Mouse (Mus musculus): ENCODE measurements at regions not wholly inside any gene's neighbourhood (a gene's known extent, or its start where the extent isn't known, plus 50 kb on each side); places are given as distances from the start of the nearest gene placed in this dataset.
A peak's percentile ranks its signal among the peaks of the same experiment; 100 is the strongest.

DNA sequence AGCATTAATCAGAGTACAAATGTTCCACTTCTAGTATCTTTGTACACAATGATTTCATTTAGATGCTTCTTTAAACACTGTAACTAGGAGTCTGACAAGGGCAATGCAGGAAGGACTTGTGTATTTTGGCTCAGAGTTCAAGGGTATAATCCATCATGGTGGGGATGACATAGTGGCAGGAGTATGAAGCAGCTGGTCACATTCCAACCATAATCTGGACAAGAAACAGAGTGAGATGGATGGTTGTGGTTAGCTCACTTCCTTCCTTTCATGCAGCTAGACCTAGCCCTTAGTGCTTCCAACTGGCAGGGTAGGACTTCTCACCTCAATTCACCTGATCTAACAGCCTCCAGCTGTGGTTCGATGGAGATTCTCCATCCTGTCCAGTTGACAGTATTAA lies 1645.2 kb upstream of the Cntnap5a start:
- TF ChIP-seq CTCF (IDR thresholded peaks at IDR 0.05; ENCODE audit: borderline replicate concordance, insufficient read depth, low read length) (no peak), POLR2A (IDR thresholded peaks at IDR 0.05; ENCODE audit: low read depth, low read length) (no peak)
- Histone ChIP-seq H3K4me3 (ENCODE audit: insufficient read depth, low read length) (no peak overlapping the region), H3K27ac (ENCODE audit: insufficient read depth, low read length) (peak overlapping the region; percentile 13; the same call in 1 of the 2 replicates), H3K4me1 (ENCODE audit: control insufficient read depth, insufficient read depth, low read length) (no peaks in the 10 kb centered on the region; the same call in 1 of the 2 replicates)

DNA sequence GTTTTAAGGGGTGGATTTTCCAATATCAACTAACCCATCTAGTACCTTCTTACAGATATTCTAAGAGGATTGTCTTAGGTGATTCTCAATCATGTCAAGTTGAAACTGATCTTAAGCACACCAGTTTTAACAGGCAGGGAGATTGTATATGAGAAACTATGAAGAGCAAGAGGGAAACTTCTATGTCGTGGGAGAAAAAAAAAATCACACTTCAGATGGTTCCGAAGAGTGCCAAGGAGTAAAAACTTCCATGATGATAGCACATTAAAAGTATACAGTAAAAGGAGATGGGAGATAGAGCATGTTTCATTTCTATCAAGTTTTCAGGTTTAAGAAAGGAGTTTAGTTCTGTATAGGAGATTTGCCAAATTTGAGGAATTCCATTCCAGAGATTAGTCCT lies 1621.5 kb upstream of the Cntnap5a start:
- TF ChIP-seq POLR2A (IDR thresholded peaks at IDR 0.05; ENCODE audit: low read depth, low read length): no peak
- no peak for TF ChIP-seq CTCF (IDR thresholded peaks at IDR 0.05; ENCODE audit: borderline replicate concordance, insufficient read depth, low read length)
- H3K27ac ChIP-seq (ENCODE audit: insufficient read depth, low read length): no peak overlapping the region
- no peaks in the 10 kb centered on the region for H3K4me1 ChIP-seq (ENCODE audit: control insufficient read depth, insufficient read depth, low read length)
- H3K4me3 ChIP-seq (ENCODE audit: insufficient read depth, low read length): no peak overlapping the region

DNA sequence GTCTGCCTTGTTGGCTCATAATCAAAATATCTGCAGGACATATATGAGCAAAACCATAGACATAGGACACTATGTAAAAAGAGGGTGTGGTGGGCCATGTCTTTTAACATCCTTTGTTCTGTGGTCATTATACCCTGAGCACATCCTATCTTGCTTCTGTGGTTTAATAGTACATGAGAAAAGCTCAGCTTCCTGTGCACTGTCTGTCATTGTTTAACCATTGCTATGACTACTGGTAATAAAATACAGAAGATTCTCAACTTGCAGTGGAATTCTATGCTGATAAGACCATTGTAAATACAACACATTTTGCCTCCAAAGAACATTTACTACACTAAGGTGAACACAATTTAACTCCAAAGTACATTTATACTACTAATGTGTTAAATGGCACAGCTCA lies 1610.0 kb upstream of the Cntnap5a start:
- Histone ChIP-seq H3K4me3 (ENCODE audit: insufficient read depth, low read length) (no peak overlapping the region), H3K4me1 (ENCODE audit: control insufficient read depth, insufficient read depth, low read length) (no peaks in the 10 kb centered on the region), H3K27ac (ENCODE audit: insufficient read depth, low read length) (no peak overlapping the region)
- no peak for TF ChIP-seq POLR2A (IDR thresholded peaks at IDR 0.05; ENCODE audit: low read depth, low read length)
- no peak for TF ChIP-seq CTCF (IDR thresholded peaks at IDR 0.05; ENCODE audit: borderline replicate concordance, insufficient read depth, low read length)
